ENCODE assay signal across 9 mouse cellular contexts in genomic region chr1:52166652-52167220, GRCm38 (mm10). TPM values are rescaled to one million over a fixed set of nuclear protein-coding genes. Genes with fewer than 3 reads are reported as not detected.
DNase-seq lines count a peak whose midpoint lies in the region; ATAC-seq lines count a peak whose summit lies in the region.
"Had no signal": no experiment of that assay in that cellular context is flagged by ENCODE, and none has a peak within 500 bp of the region (broad histone marks: within the 10 kb centered on the region; RNA-seq: fewer than 3 reads in every experiment).

No protein-coding gene starts in this region.

- H3K9ac ChIP-seq in limb, embryonic 13.5 days = no peak overlapping the region
- H3K9ac ChIP-seq in heart, embryonic 16.5 days (ENCODE audit: low read length) = peak overlapping the region; percentile 24; the same call in 1 of the 2 replicates

- ATAC-seq in limb, embryonic 13.5 days (ENCODE audit: low FRiP score, low read depth) = no peak
- 0 out of 2 replicates have a peak, but pooled peaks have one; percentile 45 for ATAC-seq in heart, embryonic 16.5 days (replicated peaks; ENCODE audit: extremely low read depth, insufficient read depth, low FRiP score)

- H3K27ac ChIP-seq in limb, embryonic 13.5 days = no peak overlapping the region
- no peak overlapping the region; the same call in 1 of the 2 replicates for H3K27ac ChIP-seq in limb, embryonic 10.5 days
- H3K27ac ChIP-seq in heart, embryonic 16.5 days (ENCODE audit: low read length) = peak overlapping the region; percentile 64

- H3K36me3 ChIP-seq in limb, embryonic 13.5 days = no peaks in the 10 kb centered on the region
- H3K36me3 ChIP-seq in limb, embryonic 10.5 days = no peaks in the 10 kb centered on the region
- peaks cover 2% of the 10 kb centered on the region; the same call in 1 of the 2 replicates for H3K36me3 ChIP-seq in heart, embryonic 16.5 days (ENCODE audit: control insufficient read depth, insufficient read depth)
- peaks cover 66% of the 10 kb centered on the region for H3K36me3 ChIP-seq in megakaryocyte, embryonic 14.5 days (replicated peaks; ENCODE audit: low read length)

- WGBS in limb, embryonic 13.5 days = 57% methylated on average over 14 of the region's 14 CpGs
- 77% methylated on average over 14 of the region's 14 CpGs for WGBS in limb, embryonic 10.5 days
- 53% methylated on average over 14 of the region's 14 CpGs for WGBS in heart, embryonic 16.5 days

- DNase-seq in adrenal gland, postnatal 14 days = peak; percentile 22
- no peak for DNase-seq in adrenal gland, postnatal 4 days (ENCODE audit: low spot score in 2 of 2)
- DNase-seq in limb, embryonic 10.5 days (ENCODE audit: low spot score) = no peak
- no peak for DNase-seq in embryo, embryonic 10.5 days (ENCODE audit: low spot score)
- DNase-seq in cerebellum, adult 8-10 months = no peak
- DNase-seq: thymus, adult 2 months had no signal

- no peaks in the 10 kb centered on the region for H3K9me3 ChIP-seq in limb, embryonic 13.5 days
- H3K9me3 ChIP-seq in limb, embryonic 10.5 days (replicated peaks) = no peaks in the 10 kb centered on the region
- no peaks in the 10 kb centered on the region for H3K9me3 ChIP-seq in heart, embryonic 16.5 days (replicated peaks; ENCODE audit: control insufficient read depth, low read length)
- H3K9me3 ChIP-seq in megakaryocyte, embryonic 14.5 days = no peaks in the 10 kb centered on the region

- H3K4me3 ChIP-seq in limb, embryonic 13.5 days = no peak overlapping the region
- no peak overlapping the region for H3K4me3 ChIP-seq in limb, embryonic 10.5 days
- peak overlapping the region; percentile 29 for H3K4me3 ChIP-seq in heart, embryonic 16.5 days (ENCODE audit: low read length)
- peak overlapping the region; percentile 73 for H3K4me3 ChIP-seq in megakaryocyte, embryonic 14.5 days (replicated peaks)

- H3K4me1 ChIP-seq in limb, embryonic 13.5 days = peaks cover 12% of the 10 kb centered on the region
- H3K4me1 ChIP-seq in limb, embryonic 10.5 days = peaks cover 6% of the 10 kb centered on the region
- H3K4me1 ChIP-seq in heart, embryonic 16.5 days (ENCODE audit: control insufficient read depth, insufficient read depth, low read length) = peaks cover 8% of the 10 kb centered on the region
- peaks cover 58% of the 10 kb centered on the region for H3K4me1 ChIP-seq in megakaryocyte, embryonic 14.5 days

- H3K27me3 ChIP-seq in limb, embryonic 13.5 days = no peaks in the 10 kb centered on the region
- no peaks in the 10 kb centered on the region for H3K27me3 ChIP-seq in limb, embryonic 10.5 days (ENCODE audit: low read depth, poor library complexity, severe bottlenecking)
- H3K27me3 ChIP-seq in heart, embryonic 16.5 days (ENCODE audit: control insufficient read depth, insufficient read depth, low read length) = no peaks in the 10 kb centered on the region
- H3K27me3 ChIP-seq in megakaryocyte, embryonic 14.5 days (replicated peaks) = no peaks in the 10 kb centered on the region

- peak overlapping the region; percentile 14; the same call in 1 of the 2 replicates for H3K4me2 ChIP-seq in limb, embryonic 13.5 days (replicated peaks)
- peak overlapping the region; percentile 42 for H3K4me2 ChIP-seq in heart, embryonic 16.5 days (ENCODE audit: low read depth, low read length)

RNA-seq across cellular contexts. Expression of gene Stat1, which starts 47.5 kb away (rescaled TPM):
- 56.4 and 56.9 TPM in 2 replicates for total RNA-seq in adrenal gland, postnatal 14 days (2021)
- total RNA-seq in adrenal gland, postnatal 4 days (2021) = 10 to 100 TPM; 47.3 to 61.6 TPM
- 19.4 and 20.3 TPM in 2 replicates for polyA plus RNA-seq in limb, embryonic 13.5 days (2015; fragmentation: Nextera tagmentation; extraction: Ambion mirVana)
- polyA plus RNA-seq in limb, embryonic 10.5 days (2016; fragmentation: Nextera tagmentation; extraction: Ambion mirVana) = 7.2 and 10.5 TPM in 2 replicates
- polyA plus RNA-seq in heart, embryonic 16.5 days (2015; fragmentation: Nextera tagmentation; extraction: Ambion mirVana) = 36.5 and 50.3 TPM in 2 replicates
- polyA plus RNA-seq in megakaryocyte, embryonic 14.5 days (2012; ENCODE audit: insufficient read depth, low replicate concordance) = 2.7 and 10.3 TPM in 2 replicates

Comparison
In these comparisons a context has a peak if more than half of its experiments do, and no peak if none do; other contexts are left out.
1. H3K4me3 ChIP-seq: peak in heart, embryonic 16.5 days (single experiment) and megakaryocyte, embryonic 14.5 days (single experiment); none in limb, embryonic 13.5 days (single experiment) and limb, embryonic 10.5 days (single experiment).